15 mouse cellular contexts compared by ENCODE assay signal in genomic region chr15:62334256-62335009, GRCm38 (mm10).
DNase-seq lines count a peak whose midpoint lies in the region; ATAC-seq and TF ChIP-seq lines count a peak whose summit lies in the region.
"Had no signal": no experiment of that assay in that cellular context is flagged by ENCODE, and none has a peak within 500 bp of the region (broad histone marks: within the 10 kb centered on the region; RNA-seq: fewer than 3 reads in every experiment).

No protein-coding gene starts in this region.

- ATAC-seq in heart, embryonic 11.5 days (replicated peaks; ENCODE audit: insufficient number of reproducible peaks, low FRiP score, low TSS enrichment), result no peak
- ATAC-seq in liver, postnatal 0 days, result no peak
- ATAC-seq in liver, embryonic 12.5 days, result no peak
- ATAC-seq in megakaryocyte-erythroid progenitor cell, adult 5-6 weeks (replicated peaks; ENCODE audit: low FRiP score, low TSS enrichment, poor library complexity, severe bottlenecking), result 0 out of 2 replicates have a peak, but pooled peaks have one; percentile 41
- ATAC-seq in kidney, embryonic 14.5 days (ENCODE audit: low FRiP score, low TSS enrichment), result no peak
- ATAC-seq: midbrain, embryonic 16.5 days had no signal

- no peak overlapping the region for H3K27ac ChIP-seq in heart, embryonic 11.5 days (ENCODE audit: low read depth, low read length)
- H3K27ac ChIP-seq in liver, postnatal 0 days (ENCODE audit: low read depth), result no peak overlapping the region
- no peak overlapping the region for H3K27ac ChIP-seq in liver, embryonic 12.5 days
- H3K27ac ChIP-seq in limb, embryonic 10.5 days, result no peak overlapping the region
- H3K27ac ChIP-seq in kidney, embryonic 14.5 days (ENCODE audit: low read depth, low read length), result no peak overlapping the region
- H3K27ac ChIP-seq: embryonic facial prominence, embryonic 12.5 days; liver, embryonic 15.5 days had no signal

- no peak overlapping the region for H3K4me2 ChIP-seq in heart, embryonic 11.5 days
- no peak overlapping the region for H3K4me2 ChIP-seq in liver, postnatal 0 days (ENCODE audit: low read depth, low read length)
- no peak overlapping the region for H3K4me2 ChIP-seq in liver, embryonic 12.5 days
- H3K4me2 ChIP-seq in kidney, embryonic 14.5 days (replicated peaks; ENCODE audit: low read depth, low read length), result no peak overlapping the region
- H3K4me2 ChIP-seq: embryonic facial prominence, embryonic 12.5 days; liver, embryonic 15.5 days had no signal

- no peak for TF ChIP-seq EP300 in liver, postnatal 0 days (IDR thresholded peaks at IDR 0.05; ENCODE audit: low read depth)

- TF ChIP-seq CTCF in liver, postnatal 0 days (IDR thresholded peaks at IDR 0.05; ENCODE audit: low read depth), result peak; percentile 20; the same call in 1 of the 2 replicates

- DNase-seq in heart, adult 18-20 months, result peak; percentile 17 to 29
- no peak for DNase-seq in liver, postnatal 0 days
- DNase-seq in Muller cell, postnatal 12 days (ENCODE audit: inconsistent ontology term), result peak; percentile 74
- no peak for DNase-seq in limb, embryonic 10.5 days (ENCODE audit: low spot score)
- DNase-seq: adrenal gland, postnatal 25 days; cerebellum, postnatal 36 days; heart, postnatal 4 days; thymus, adult 2 months had no signal

- no peaks in the 10 kb centered on the region for H3K4me1 ChIP-seq in heart, embryonic 11.5 days (ENCODE audit: control insufficient read depth, insufficient read depth, low read length)
- H3K4me1 ChIP-seq in liver, postnatal 0 days (ENCODE audit: insufficient read depth), result peaks cover 13% of the 10 kb centered on the region
- H3K4me1 ChIP-seq in liver, embryonic 12.5 days, result peaks cover 28% of the 10 kb centered on the region
- H3K4me1 ChIP-seq in limb, embryonic 10.5 days, result no peaks in the 10 kb centered on the region
- H3K4me1 ChIP-seq in kidney, embryonic 14.5 days (ENCODE audit: control insufficient read depth, insufficient read depth, low read length), result no peaks in the 10 kb centered on the region
- H3K4me1 ChIP-seq: embryonic facial prominence, embryonic 12.5 days had no signal

- no peaks in the 10 kb centered on the region for H3K36me3 ChIP-seq in heart, embryonic 11.5 days (ENCODE audit: control insufficient read depth, insufficient read depth, low read length)
- no peaks in the 10 kb centered on the region for H3K36me3 ChIP-seq in liver, postnatal 0 days (replicated peaks; ENCODE audit: insufficient read depth, low read length)
- no peaks in the 10 kb centered on the region for H3K36me3 ChIP-seq in liver, embryonic 12.5 days
- H3K36me3 ChIP-seq in limb, embryonic 10.5 days, result no peaks in the 10 kb centered on the region
- no peaks in the 10 kb centered on the region for H3K36me3 ChIP-seq in kidney, embryonic 14.5 days (ENCODE audit: control insufficient read depth, insufficient read depth, low read length)
- H3K36me3 ChIP-seq: embryonic facial prominence, embryonic 12.5 days; liver, embryonic 15.5 days had no signal

- WGBS in heart, embryonic 11.5 days (ENCODE audit: insufficient replicate concordance), result 86% methylated on average over 4 of the region's 4 CpGs
- 81% methylated on average over 4 of the region's 4 CpGs for WGBS in liver, postnatal 0 days (ENCODE audit: insufficient replicate concordance)
- WGBS in liver, embryonic 12.5 days (ENCODE audit: insufficient replicate concordance), result 81% methylated on average over 4 of the region's 4 CpGs
- WGBS in limb, embryonic 10.5 days, result 92% methylated on average over 4 of the region's 4 CpGs
- 92% methylated on average over 4 of the region's 4 CpGs for WGBS in kidney, embryonic 14.5 days

- H3K9ac ChIP-seq in heart, embryonic 11.5 days (ENCODE audit: low read depth, low read length), result no peak overlapping the region
- no peak overlapping the region for H3K9ac ChIP-seq in liver, postnatal 0 days (replicated peaks)
- H3K9ac ChIP-seq in liver, embryonic 12.5 days, result no peak overlapping the region
- H3K9ac ChIP-seq in kidney, embryonic 14.5 days (ENCODE audit: low read depth, low read length), result no peak overlapping the region
- H3K9ac ChIP-seq: embryonic facial prominence, embryonic 12.5 days; liver, embryonic 15.5 days had no signal

- no peak overlapping the region for H3K4me3 ChIP-seq in heart, embryonic 11.5 days (ENCODE audit: low read depth, low read length)
- no peak overlapping the region for H3K4me3 ChIP-seq in liver, postnatal 0 days (ENCODE audit: low read depth, low read length)
- no peak overlapping the region for H3K4me3 ChIP-seq in liver, embryonic 12.5 days
- H3K4me3 ChIP-seq in limb, embryonic 10.5 days, result no peak overlapping the region
- no peak overlapping the region for H3K4me3 ChIP-seq in kidney, embryonic 14.5 days (ENCODE audit: low read length)
- H3K4me3 ChIP-seq: embryonic facial prominence, embryonic 12.5 days; liver, embryonic 15.5 days had no signal

- H3K9me3 ChIP-seq in heart, embryonic 11.5 days (replicated peaks; ENCODE audit: control insufficient read depth, low read length), result no peaks in the 10 kb centered on the region
- H3K9me3 ChIP-seq in liver, postnatal 0 days (ENCODE audit: low read length), result no peaks in the 10 kb centered on the region
- no peaks in the 10 kb centered on the region for H3K9me3 ChIP-seq in liver, embryonic 12.5 days (replicated peaks)
- H3K9me3 ChIP-seq in limb, embryonic 10.5 days (replicated peaks), result no peaks in the 10 kb centered on the region
- no peaks in the 10 kb centered on the region for H3K9me3 ChIP-seq in kidney, embryonic 14.5 days (ENCODE audit: control insufficient read depth, low read length)
- H3K9me3 ChIP-seq: embryonic facial prominence, embryonic 12.5 days; liver, embryonic 15.5 days had no signal

- no peaks in the 10 kb centered on the region for H3K27me3 ChIP-seq in heart, embryonic 11.5 days (ENCODE audit: control insufficient read depth, insufficient read depth, low read length)
- H3K27me3 ChIP-seq in liver, postnatal 0 days (ENCODE audit: insufficient read depth, low read length), result no peaks in the 10 kb centered on the region
- H3K27me3 ChIP-seq in liver, embryonic 12.5 days (replicated peaks), result no peaks in the 10 kb centered on the region
- H3K27me3 ChIP-seq in limb, embryonic 10.5 days (ENCODE audit: low read depth, poor library complexity, severe bottlenecking), result no peaks in the 10 kb centered on the region
- no peaks in the 10 kb centered on the region for H3K27me3 ChIP-seq in kidney, embryonic 14.5 days (ENCODE audit: control insufficient read depth, insufficient read depth, low read length)
- H3K27me3 ChIP-seq: embryonic facial prominence, embryonic 12.5 days; liver, embryonic 15.5 days had no signal

Comparison
In these comparisons a context has a peak if more than half of its experiments do, and no peak if none do; other contexts are left out.
1. DNase-seq: peak in heart, adult 18-20 months (2 of 2) and Muller cell, postnatal 12 days (single experiment); none in liver, postnatal 0 days (single experiment) and limb, embryonic 10.5 days (single experiment).